Mouse (Mus musculus): ENCODE measurements around the gene 1700020D05Rik. TPM values are rescaled to one million over a fixed set of nuclear protein-coding genes. Genes with fewer than 3 reads are reported as not detected.

1700020D05Rik gene
- polyA plus RNA-seq, 1 experiment = not detected

DNA sequence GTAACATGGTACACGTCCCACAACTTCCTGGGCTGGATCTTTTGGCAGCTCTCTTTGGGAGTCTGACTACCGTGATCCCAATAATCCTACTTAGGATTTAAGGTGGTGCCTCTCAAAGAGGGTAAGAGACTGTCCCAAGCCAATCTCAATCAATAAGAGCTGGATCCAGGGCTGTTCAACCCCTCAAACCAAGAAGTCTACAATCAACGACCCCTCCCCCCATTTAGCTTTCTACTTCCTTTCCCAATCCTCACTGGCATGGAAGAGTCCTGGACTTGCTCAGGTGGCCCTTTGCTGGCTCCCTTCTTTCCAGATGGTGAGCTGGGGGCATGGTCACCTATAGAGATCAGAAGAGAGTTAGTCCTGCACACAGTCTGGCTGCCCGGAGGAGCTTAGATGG lies 16.8 kb downstream of the 1700020D05Rik start:
- H3K4me3 ChIP-seq (replicated peaks) = no peak overlapping the region
- TF ChIP-seq FLI1 (IDR thresholded peaks at IDR 0.05; ENCODE audit: low read length) (no peak), GATA1 (IDR thresholded peaks at IDR 0.05; ENCODE audit: borderline replicate concordance, low read length) (no peak)
- H3K4me1 ChIP-seq = peaks cover 46% of the 10 kb centered on the region
- H3K36me3 ChIP-seq (replicated peaks; ENCODE audit: low read length) = peaks cover 53% of the 10 kb centered on the region
- H3K9me3 ChIP-seq = no peaks in the 10 kb centered on the region
- no peaks in the 10 kb centered on the region for H3K27me3 ChIP-seq (replicated peaks)

DNA sequence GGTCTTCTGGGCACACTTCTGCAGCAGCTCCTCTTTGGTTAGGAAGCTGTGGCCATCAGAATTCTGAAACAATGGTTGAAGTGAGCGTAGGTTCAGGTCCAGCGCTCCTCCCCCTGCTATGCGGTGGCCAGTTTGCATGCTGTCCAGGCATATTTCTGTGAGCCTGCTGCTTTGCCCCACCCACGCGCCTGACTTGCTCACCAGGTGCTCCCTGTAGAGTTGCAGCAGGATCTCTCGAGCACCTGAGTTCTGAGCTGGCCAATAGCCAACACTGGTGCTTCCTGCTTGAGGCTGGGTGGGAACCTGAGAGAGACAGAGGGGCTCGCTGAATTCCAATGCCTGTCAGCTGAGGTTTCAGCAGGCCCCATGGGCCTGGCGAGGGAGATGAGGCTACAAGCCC lies 17.3 kb downstream of the 1700020D05Rik start:
- TF ChIP-seq FLI1 (IDR thresholded peaks at IDR 0.05; ENCODE audit: low read length) (no peak), GATA1 (IDR thresholded peaks at IDR 0.05; ENCODE audit: borderline replicate concordance, low read length) (no peak)
- H3K27me3 ChIP-seq (replicated peaks) = no peaks in the 10 kb centered on the region
- H3K4me3 ChIP-seq (replicated peaks) = no peak overlapping the region
- peaks cover 46% of the 10 kb centered on the region for H3K4me1 ChIP-seq
- no peaks in the 10 kb centered on the region for H3K9me3 ChIP-seq
- H3K36me3 ChIP-seq (replicated peaks; ENCODE audit: low read length) = peaks cover 55% of the 10 kb centered on the region

DNA sequence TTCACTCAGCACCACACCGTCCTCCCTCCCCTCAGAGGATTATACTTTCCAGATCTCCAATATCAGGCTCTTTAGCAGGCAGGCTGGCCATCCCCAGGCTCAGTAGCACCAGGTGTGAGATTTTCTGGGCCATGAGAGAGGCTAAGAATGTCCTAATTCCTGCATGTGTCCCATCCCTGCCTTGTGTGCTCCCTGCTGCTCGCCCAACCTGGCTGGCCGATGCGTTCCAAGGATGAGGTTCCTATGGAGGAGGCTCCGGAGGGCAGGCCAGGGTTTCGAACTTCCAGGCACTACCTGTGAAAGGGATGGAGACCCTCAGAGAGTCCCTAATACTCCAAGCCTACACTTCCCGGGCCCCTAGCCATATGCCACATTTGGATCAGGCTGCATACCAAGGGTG lies 17.8 kb downstream of the 1700020D05Rik start:
- no peak for TF ChIP-seq FLI1 (IDR thresholded peaks at IDR 0.05; ENCODE audit: low read length)
- H3K9me3 ChIP-seq = no peaks in the 10 kb centered on the region
- H3K4me1 ChIP-seq = peaks cover 46% of the 10 kb centered on the region
- H3K4me3 ChIP-seq (replicated peaks) = no peak overlapping the region
- no peaks in the 10 kb centered on the region for H3K27me3 ChIP-seq (replicated peaks)
- H3K36me3 ChIP-seq (replicated peaks; ENCODE audit: low read length) = peaks cover 55% of the 10 kb centered on the region

DNA sequence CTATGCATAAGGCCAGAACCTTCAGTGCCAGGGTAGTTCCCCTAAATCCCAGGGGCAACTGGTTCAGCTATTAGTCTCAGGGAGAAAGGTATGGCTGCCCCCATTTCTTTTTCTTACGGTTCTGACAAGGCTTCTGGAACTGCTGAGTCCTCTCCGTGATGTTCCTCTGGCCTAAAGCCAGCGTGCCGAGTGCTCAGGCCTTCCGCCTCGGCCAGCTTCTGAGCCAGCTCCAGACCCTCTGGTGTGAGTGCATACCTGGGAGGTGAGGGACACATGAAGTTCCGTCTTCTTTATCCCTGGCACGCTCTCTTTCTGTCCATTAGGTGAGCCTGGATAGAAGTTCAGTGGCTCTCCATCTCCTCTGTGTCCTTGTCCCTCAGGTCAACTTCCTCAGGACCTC lies 18.2 kb downstream of the 1700020D05Rik start:
- no peak for TF ChIP-seq FLI1 (IDR thresholded peaks at IDR 0.05; ENCODE audit: low read length)
- TF ChIP-seq GATA1 (IDR thresholded peaks at IDR 0.05; ENCODE audit: borderline replicate concordance, low read length) = no peak
- Histone ChIP-seq H3K4me3 (replicated peaks) (no peak overlapping the region), H3K4me1 (peaks cover 46% of the 10 kb centered on the region), H3K36me3 (replicated peaks; ENCODE audit: low read length) (peaks cover 55% of the 10 kb centered on the region), H3K9me3 (no peaks in the 10 kb centered on the region), H3K27me3 (replicated peaks) (peaks cover under 1% of the 10 kb centered on the region)

DNA sequence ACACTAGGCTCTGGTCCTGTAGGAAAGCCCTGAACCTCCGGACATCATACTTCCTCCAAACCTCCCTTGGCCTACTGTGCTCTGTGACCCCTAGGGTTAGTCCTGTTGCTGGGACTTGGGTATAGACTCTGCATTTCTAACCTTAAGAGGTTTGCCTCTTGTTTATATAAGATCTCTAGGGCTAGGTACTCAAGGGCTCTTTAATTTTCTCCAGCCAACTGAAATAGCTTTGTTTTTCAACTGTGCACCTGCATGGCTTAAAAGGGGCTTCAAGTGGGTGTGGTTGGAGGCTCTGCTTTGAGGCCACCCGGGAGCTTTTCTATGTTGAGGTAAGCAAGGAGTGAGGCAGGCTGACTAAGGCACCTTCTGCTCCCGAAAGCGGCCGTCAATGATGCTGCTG lies 19.1 kb downstream of the 1700020D05Rik start:
- TF ChIP-seq FLI1 (IDR thresholded peaks at IDR 0.05; ENCODE audit: low read length) (no peak), GATA1 (IDR thresholded peaks at IDR 0.05; ENCODE audit: borderline replicate concordance, low read length) (no peak)
- Histone ChIP-seq H3K9me3 (no peaks in the 10 kb centered on the region), H3K36me3 (replicated peaks; ENCODE audit: low read length) (peaks cover 55% of the 10 kb centered on the region), H3K27me3 (replicated peaks) (peaks cover 8% of the 10 kb centered on the region), H3K4me1 (peaks cover 42% of the 10 kb centered on the region), H3K4me3 (replicated peaks) (no peak overlapping the region)

DNA sequence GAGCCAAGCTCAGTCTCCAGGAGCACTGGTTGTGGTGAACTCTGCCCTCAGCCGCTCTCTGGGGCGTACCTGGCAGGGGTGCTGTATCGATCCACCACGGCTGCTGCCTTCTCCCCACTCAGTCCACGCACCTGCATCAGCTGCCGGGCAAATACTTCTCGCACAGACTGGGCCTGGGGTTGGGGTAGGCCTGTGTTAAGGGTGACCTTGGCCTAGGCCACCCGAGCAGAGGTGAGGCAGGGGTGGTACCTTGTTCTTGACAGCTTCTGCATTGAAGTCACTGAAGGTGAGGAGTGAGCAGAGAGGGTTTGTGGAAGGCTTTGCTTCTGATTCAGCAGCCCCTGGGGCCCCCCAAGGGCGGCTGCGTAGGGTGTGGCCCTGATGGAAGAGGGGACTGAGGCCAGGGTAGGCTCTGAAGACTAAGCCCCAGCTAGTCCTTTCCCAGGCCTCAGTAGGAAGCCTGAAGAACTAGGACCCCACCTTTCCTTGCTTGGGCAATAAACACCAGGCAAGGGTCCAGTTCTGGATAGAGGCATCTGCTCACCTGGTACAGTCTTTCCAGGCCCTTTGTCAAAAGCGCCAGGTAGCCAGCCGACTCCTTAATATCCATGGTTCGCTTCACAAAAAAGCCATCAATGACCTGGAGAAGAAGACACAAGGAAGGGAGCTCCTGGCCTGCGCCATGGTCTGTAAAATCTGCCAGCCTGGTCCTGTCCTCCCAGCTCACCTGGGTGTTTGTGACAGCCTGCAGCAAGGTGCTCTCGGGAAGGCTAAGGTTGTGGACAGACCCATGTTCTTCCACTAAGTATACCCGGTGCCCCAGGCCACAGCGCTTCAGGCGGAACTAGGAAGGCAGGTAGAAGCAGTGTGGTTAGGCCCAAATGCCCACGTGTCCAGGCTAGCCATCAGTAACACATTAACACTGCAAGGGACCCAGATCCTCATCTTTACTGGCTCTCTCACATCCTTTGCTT lies 19.9 kb downstream of the 1700020D05Rik start:
- H3K27me3 ChIP-seq (replicated peaks) = peaks cover 11% of the 10 kb centered on the region
- peaks cover 55% of the 10 kb centered on the region for H3K36me3 ChIP-seq (replicated peaks; ENCODE audit: low read length)
- H3K9me3 ChIP-seq = no peaks in the 10 kb centered on the region
- no peak for TF ChIP-seq FLI1 (IDR thresholded peaks at IDR 0.05; ENCODE audit: low read length)
- no peak for TF ChIP-seq GATA1 (IDR thresholded peaks at IDR 0.05; ENCODE audit: borderline replicate concordance, low read length)
- no peak overlapping the region for H3K4me3 ChIP-seq (replicated peaks)
- peaks cover 35% of the 10 kb centered on the region for H3K4me1 ChIP-seq

DNA sequence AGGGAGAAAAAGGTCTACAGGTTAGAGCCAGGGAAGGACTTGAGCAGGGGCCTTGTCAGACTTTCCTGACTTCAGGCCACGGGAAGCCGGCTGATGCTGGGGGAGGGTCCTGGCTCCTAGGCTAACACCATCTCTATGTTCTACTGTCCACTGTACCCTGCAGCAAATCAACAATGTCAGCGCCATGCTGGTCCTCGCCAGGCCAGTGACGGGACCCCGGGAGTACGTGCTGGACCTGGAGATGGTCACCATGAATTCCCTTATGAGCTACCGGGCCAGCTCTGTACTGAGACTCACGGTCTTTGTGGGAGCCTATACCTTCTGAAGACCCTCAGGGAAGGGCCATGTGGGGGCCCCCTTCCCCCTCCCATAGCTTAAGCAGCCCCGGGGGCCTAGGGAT lies 22.2 kb downstream of the 1700020D05Rik start:
- Histone ChIP-seq H3K36me3 (replicated peaks; ENCODE audit: low read length) (peaks cover 48% of the 10 kb centered on the region), H3K4me1 (peaks cover 21% of the 10 kb centered on the region), H3K9me3 (no peaks in the 10 kb centered on the region), H3K27me3 (replicated peaks) (peaks cover 20% of the 10 kb centered on the region), H3K4me3 (replicated peaks) (no peak overlapping the region)
- no peak for TF ChIP-seq FLI1 (IDR thresholded peaks at IDR 0.05; ENCODE audit: low read length)
- TF ChIP-seq GATA1 (IDR thresholded peaks at IDR 0.05; ENCODE audit: borderline replicate concordance, low read length) = no peak

DNA sequence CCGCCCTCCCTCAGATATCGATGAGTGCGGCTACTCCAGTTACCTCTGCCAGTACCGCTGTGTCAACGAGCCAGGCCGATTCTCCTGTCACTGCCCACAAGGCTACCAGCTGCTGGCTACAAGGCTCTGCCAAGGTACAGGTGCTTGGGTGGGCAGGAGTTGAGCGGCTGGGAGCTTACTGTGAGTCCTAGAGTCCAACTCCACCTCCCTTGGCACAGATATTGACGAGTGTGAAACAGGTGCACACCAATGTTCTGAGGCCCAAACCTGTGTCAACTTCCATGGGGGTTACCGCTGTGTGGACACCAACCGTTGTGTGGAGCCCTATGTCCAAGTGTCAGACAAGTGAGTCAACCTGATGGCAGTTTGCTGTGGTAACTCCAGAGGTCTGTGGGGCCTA lies 23.6 kb downstream of the 1700020D05Rik start:
- Histone ChIP-seq H3K9me3 (no peaks in the 10 kb centered on the region), H3K4me1 (peaks cover 12% of the 10 kb centered on the region), H3K36me3 (replicated peaks; ENCODE audit: low read length) (peaks cover 35% of the 10 kb centered on the region), H3K4me3 (replicated peaks) (no peak overlapping the region), H3K27me3 (replicated peaks) (peaks cover 31% of the 10 kb centered on the region)
- TF ChIP-seq FLI1 (IDR thresholded peaks at IDR 0.05; ENCODE audit: low read length) = no peak
- no peak for TF ChIP-seq GATA1 (IDR thresholded peaks at IDR 0.05; ENCODE audit: borderline replicate concordance, low read length)

DNA sequence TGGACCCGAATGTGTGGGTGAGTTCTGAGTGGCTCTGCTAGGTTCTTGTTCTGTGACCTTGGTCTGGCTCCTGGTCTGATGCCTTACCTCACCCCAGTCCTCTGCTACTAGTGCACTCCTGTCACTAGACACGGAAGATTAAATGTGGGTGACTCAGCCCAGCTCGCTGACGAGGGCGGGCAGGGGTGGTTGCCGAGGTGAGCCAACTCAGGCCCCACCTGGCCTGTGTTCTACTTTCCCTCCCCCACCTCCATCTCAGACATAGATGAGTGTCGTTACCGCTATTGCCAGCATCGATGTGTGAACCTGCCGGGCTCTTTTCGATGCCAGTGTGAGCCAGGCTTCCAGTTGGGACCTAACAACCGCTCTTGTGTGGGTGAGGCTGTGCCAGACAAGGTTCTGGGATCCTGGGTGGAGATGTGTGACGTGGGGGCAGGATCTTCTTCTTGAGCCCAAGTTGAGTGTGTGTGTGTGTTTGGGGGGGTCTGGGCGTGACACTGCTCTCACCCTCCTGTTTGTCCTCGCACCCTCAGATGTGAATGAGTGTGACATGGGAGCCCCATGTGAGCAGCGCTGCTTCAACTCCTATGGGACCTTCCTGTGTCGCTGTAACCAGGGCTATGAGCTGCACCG lies 25.8 kb downstream of the 1700020D05Rik start:
- H3K27me3 ChIP-seq (replicated peaks) = peaks cover 50% of the 10 kb centered on the region
- H3K4me3 ChIP-seq (replicated peaks) = no peak overlapping the region
- peaks cover 12% of the 10 kb centered on the region for H3K36me3 ChIP-seq (replicated peaks; ENCODE audit: low read length)
- no peak for TF ChIP-seq FLI1 (IDR thresholded peaks at IDR 0.05; ENCODE audit: low read length)
- TF ChIP-seq GATA1 (IDR thresholded peaks at IDR 0.05; ENCODE audit: borderline replicate concordance, low read length) = no peak
- 0 out of 2 replicates have a peak, but pooled peaks cover 3% of the 10 kb centered on the region for H3K9me3 ChIP-seq
- peaks cover 27% of the 10 kb centered on the region for H3K4me1 ChIP-seq
